Mouse (Mus musculus) mouse trophoblast stem cell (cell line): Measurements from ENCODE around the gene Zswim8.

Experiments
- in situ Hi-C, 2 experiments: fragments of 300-500 bp; cut with MseI, MboI; formaldehyde crosslinking; loops; 2 replicates in 1 of 2; 3 replicates in 1 of 2; pipeline ENCODE4 v1.15.1; 2025

The Zswim8 gene

DNA sequence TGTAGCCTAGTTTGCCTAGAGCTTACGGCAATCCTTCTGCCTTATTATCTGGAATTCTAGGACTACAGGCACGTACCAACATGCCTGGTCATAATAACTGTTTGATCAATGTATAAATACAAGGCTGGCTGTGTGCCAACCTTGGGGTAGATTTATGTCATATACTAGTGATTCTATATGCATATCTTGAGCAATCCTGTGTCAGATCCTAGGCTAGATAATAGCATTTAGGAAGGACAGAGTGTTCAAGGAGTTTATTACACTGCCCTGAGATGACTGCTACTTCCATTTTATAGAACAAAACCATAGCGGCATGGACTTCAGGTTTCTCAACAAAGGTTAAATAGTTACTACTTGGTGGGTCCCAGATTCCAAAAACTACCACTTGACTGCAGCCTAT lies 64.6 kb downstream of the Zswim8 start:
- in situ Hi-C loops, result no loop called here

DNA sequence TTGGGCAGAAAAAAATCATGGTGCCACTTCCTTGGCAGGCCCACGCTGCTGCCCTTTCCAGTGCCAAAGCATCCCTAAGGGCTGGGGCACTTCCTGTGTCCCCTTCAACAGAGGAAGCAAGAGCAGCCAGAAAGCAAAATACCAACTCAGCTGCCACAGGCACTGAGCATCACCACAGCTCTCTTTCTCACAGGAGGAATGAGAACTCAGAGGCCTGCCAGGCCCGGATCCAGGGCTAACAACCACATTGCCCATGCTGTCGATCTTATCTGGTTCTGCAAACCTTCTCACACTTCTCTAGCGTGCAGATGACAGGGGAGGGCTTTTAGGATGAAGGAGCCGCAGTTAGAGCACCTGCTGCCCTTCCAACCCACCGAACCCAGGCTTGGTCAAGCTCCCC lies 65.5 kb downstream of the Zswim8 start:
- in situ Hi-C loops, result no loop called here
